Mouse (Mus musculus) frontal cortex, postnatal 14 days (tissue): ENCODE data around the gene Aes.

ENCODE experiments used
- DNase-seq, 2 experiments: peaks; one replicate each; pipeline ENCODE4 v3.0.0; 2022; ENCODE audit warnings: low spot score in 2 of 2

Aes gene

DNA sequence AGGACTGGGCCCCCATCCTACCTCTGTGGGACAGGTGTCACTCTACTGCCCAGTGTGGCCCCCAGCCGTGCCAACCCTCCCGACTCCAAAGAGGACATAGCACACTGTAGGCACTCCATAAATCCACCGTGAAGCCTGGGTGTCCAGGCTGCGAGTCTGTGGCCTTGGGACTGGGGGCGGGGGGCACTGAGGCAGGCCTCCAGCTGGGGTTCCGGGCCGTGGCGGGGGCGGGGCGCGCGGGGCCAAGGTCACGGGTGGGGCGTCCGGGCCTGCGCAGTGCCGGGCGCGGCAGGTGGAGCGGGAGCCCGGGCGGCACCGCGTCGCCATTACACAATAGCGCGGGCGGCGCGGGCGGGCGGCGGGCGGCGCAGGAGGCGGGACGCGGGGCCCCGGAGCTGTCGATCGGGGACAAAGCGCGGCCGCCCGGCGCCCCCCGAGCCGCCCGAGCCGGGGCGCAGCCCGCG lies at the start of gene Aes:
Gene Aes (plus strand): TSS at position 326 of the 464 bp plus-strand sequence.
- DNase-seq: peak in 1 of 2 experiments; percentile 61

DNA sequence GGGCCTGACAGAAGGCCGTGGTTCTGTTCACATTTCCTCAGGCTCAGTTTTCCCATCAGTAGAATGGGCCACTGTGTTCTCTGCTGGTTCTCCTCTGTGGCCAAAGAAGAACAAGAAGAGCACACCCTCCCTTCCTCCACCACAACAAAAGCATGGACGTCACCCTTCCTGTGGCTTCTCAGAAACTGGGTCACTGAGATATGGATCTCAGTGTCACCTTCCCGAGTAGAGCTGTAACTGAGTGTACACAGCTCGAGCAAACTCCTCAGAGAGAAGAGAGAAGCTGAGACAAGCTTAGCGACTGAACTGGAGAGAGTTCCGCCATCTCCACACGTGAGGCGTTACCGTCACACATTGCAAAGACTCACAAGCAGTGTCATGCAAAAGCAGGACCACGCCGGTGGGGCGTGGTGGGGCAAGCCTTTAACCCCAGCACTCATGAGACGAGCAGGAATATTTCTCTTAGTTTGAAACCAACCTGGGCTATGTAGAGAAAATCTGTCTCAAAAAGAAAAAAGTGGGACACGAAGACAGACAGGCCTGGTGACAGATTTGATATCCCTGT lies 49.0 kb upstream of the Aes start:
- no peak for DNase-seq

DNA sequence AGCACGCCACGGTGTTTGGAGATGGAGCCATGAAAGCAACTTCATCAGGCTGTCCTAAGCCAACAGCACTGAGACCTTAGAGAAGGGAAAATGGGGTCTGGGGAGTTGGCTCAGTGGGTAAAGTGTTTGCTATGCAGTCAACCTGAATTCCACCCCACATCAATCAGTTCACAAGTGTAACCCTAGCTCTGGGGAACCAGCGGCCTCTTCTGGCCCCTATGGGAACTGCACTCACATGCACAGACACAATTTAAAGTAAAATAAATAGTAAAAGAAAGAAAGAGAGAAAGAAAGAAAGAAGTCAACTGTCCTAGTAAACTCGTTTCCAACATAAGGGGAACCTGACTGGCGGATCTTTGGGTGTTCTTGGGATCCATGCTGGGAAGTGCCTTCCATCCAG lies 45.5 kb upstream of the Aes start:
- no peak for DNase-seq

- DNase-seq: no peak
These were observed 42.1 kb upstream of the Aes start for GRCm38 (mm10) chr10:81517227-81517626.

GRCm38 (mm10) chr10:81518546-81518945 lies 40.7 kb upstream of the Aes start:
- peak in 1 of 2 experiments; percentile 55 for DNase-seq

DNA sequence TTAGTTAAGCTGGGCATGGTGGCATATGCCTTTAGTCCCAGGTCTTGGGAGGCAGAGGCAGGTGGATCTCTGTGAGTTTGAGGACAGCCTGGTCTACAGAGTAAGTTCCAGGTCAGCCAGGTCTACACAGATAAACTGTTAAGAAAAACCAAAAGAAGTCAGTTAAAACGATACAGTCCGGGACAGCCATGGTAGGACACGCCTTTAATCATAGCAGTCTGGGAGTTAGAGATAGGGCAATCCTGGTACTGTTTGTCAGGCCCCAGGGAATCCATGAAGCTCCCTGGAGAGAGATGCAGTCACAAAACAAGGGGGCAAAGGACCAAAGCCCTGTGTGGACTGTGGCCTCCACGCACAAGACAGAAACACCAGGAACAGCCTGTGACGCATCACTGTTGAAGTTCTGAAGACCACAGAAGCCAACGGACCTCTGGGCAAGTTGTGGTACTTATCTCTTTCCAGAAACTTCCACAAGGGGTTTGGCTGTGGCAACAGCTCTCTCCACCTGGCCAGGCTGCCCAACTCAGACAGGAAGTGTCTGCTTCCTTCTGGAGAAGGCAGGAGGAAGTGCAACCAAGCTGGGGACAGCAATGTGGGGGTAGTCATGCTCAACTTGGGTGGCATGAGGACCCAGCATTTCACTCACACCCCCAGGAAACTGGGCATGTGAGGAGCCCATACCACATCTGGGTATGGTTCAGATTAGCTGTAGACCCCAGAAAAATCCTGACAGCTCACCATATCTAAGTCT lies 39.9 kb upstream of the Aes start:
- DNase-seq: no peak

DNA sequence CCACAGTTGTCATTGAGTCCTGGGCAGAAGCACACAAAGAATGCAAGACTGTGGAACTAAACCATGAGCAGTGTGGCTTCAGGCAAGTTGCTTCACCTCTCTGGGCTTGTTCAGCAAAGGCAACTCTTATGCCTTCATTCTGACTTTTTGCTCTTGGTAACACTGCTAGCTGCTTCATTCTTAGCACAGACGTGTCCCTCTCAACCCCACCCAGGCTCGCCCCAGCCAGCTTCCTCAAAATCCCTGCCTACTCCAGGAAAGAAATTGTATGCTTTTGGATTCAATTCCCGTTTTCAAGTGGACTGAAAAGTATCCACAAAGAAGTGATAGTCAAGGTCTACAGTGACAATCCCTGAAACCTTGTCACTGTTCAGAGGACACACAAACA lies 39.3 kb upstream of the Aes start:
- no peak for DNase-seq

DNA sequence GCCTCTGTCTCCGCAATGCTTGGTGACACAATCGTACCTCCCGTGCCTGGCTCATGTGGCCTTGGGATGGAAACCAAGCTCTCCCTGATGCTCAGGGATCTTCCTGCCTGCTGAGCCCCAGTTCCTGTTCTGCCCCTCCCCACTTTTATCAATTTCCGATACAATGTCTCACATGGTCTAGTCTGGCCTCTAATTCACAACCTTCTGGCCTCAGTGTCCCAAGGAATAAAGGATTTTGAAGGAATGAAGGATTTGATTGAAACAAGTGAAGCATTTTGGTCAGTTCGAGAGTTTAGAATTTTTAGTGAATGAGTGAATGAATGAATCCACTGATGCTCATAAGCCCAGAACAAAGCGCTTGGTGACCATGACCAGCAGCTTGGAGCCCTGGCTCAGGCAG lies 36.1 kb upstream of the Aes start:
- DNase-seq: no peak

- DNase-seq: no peak
These were observed 35.7 kb upstream of the Aes start for GRCm38 (mm10) chr10:81523570-81523969.

- DNase-seq: no peak
These were observed 35.2 kb upstream of the Aes start, which contains the start of gene Gna15 for GRCm38 (mm10) chr10:81524051-81524605. Gene Gna15 (minus strand): TSS chr10:81524225.

DNA sequence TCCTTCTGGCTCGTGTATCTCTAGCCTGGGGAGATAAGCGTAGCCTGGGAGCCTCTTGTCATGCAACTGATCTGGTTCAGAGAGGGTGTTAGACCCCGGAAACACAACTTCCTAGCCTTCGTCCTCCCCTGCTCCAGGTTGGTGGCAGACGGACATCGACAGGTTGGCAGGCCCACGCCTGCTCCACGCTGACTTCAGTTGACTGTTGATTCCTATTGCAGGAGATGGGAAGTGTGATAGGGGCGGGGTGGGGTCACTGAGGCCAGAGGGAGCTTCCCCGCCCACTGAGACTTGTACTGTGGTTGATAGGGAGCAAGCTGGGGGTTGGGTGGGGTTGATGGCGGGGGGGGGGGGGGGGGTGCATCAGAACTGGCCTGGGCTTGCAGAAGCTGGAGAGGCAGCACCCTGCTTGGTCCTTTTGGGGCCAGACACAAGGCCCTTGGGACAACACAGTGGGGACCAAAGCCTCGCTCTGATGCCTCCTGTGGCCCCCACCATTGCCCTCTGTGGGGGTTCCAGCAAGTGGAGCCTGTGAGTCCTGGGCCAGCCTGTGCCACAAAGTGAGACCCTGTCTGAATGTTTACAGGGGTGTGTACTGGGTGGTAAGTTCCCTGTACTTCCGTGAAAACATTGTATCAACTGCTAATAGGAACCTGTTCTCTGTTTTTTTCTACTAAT lies 34.1 kb upstream of the Aes start:
- DNase-seq: no peak

GRCm38 (mm10) chr10:81526779-81527178 lies 32.5 kb upstream of the Aes start:
- peak in 1 of 2 experiments; percentile 62 for DNase-seq

DNA sequence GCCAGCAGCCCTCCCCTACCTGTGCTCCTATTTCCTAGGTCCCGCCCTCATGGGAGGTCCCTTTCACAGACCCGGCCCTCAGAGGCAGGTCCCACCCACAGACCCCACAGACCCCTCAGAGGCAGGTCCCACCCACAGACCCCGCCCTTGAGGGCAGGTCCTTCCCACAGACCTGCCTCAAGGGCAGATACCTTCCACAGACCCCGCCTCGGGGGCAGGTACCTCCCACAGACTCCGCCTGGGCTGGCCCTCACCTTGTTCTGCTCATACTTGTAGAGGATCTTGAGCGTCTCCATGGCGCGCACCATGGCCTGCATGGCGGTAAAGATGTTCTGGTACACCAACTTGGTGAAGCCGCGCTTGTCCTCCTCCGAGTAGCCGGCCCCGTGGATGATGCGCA lies 24.5 kb upstream of the Aes start:
- DNase-seq: no peak

- DNase-seq: no peak
These were observed 22.6 kb upstream of the Aes start for GRCm38 (mm10) chr10:81536734-81537133.

GRCm38 (mm10) chr10:81537429-81537828 lies 21.9 kb upstream of the Aes start:
- DNase-seq: no peak

DNA sequence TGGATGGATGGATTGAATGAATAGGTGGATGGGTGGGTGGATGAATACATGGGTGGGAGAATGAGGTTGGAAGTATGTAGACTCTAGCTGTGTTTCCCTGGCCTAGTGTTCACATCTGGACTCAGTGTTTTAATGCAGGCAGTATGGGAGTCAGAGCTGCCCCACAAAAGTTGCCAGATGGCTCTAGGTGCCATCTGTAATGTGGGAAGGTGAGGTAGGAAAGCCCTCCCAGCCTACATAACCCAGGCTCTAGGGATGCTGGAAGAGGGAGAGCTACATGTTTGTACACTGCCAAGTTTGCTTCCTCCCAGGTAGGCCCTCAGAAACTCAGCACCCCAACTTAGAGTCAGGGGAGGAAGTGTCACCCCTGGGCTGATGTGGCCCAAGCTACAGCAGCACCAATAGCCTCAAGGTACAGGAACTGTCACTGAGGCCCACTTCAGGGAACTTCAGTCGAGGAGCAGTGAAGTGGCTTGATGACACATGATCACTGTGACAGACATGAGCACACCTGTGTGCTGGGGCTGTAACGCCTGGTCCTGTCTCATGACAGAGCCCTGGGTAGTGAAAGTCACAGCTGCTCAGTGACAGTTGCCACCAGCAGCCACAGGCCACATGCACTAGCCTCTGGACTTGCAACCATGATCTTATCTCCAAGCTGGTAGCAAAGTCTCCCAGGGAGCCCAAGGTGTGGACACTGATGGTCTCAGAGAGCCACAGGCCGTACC lies 20.8 kb upstream of the Aes start:
- DNase-seq: no peak

GRCm38 (mm10) chr10:81541363-81541762 lies 17.9 kb upstream of the Aes start:
- DNase-seq: no peak

DNA sequence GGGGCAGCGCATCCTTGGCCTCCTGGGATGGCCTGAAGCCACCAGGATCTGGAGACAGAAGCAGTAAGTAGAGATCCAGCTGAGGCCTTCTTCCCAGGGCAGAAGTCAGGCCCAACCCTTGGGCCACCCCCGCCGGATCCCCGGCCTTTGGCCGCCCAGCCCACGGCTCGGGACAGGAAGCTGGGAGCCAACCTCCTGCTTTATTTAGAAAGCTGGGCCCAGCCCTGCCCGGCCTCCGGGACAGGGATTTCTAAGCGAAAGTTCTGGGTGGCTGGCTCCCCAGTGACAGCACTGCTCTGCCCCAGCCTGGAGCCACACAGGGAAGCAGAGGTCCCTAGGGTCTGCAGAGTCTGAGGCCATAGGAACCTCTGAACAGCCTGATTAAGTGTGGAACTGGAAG lies 17.5 kb upstream of the Aes start:
- no peak for DNase-seq

GRCm38 (mm10) chr10:81542727-81543460 lies 16.4 kb upstream of the Aes start:
- DNase-seq: no peak

DNA sequence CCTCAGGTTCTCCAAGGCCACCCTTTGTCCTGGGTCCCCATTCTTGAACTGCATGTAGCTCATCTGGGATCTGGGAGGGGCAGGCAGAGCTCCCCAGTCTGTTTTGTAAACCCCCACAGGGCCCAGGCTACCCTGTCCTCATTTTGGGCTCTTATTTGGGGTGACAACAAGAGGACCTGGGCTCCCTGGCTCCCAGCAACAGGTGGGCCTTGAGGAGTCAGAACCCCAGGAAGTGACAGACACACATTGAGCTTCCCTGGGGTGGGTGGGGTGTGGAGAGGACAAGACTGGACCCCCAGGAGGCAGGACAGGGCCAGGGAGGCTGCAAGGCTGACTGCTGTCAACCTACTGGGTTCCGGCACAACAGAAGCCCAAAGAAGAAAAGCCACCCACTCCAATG lies 15.7 kb upstream of the Aes start:
- DNase-seq: no peak
